Mouse (Mus musculus): ENCODE data around the gene Ptprh. TPM values are rescaled to one million over a fixed set of nuclear protein-coding genes. Genes with fewer than 3 reads are reported as not detected.
"Not testable (repeated sequence)": the region's sequence is repeated elsewhere in the genome, so short reads cannot be mapped to it uniquely, and the experiment has no call there.

Ptprh gene
- polyA plus RNA-seq, 1 experiment, result 0.08 TPM

GRCm38 (mm10) chr7:4532005-4532729 lies 71.7 kb downstream of the Ptprh start, which contains the start of gene Dnaaf3:
Dnaaf3 (minus strand) TSS chr7:4532453.
- Histone ChIP-seq H3K4me3 (replicated peaks; ENCODE audit: extremely low read depth, low read depth, low read length) (peak within 1 kb of the TSS; percentile 12), H3K4me1 (ENCODE audit: control insufficient read depth, insufficient read depth, low read length) (no peaks in the 10 kb centered on the region)
- 4% methylated on average over 28 of the region's 28 CpGs for WGBS
- TF ChIP-seq CTCF (IDR thresholded peaks at IDR 0.05; ENCODE audit: insufficient read depth, low read length), result no peak
- no peak for TF ChIP-seq POLR2A (IDR thresholded peaks at IDR 0.05; ENCODE audit: borderline replicate concordance, extremely low read depth, low read depth, low read length)
- peak; percentile 37 for DNase-seq

GRCm38 (mm10) chr7:4530166-4530565 lies 73.7 kb downstream of the Ptprh start:
- not testable (repeated sequence) for H3K4me1 ChIP-seq (ENCODE audit: control insufficient read depth, insufficient read depth, low read length); DNase-seq; H3K4me3 ChIP-seq (replicated peaks; ENCODE audit: extremely low read depth, low read depth, low read length)
- WGBS, result 53% methylated on average over 8 of the region's 8 CpGs

- DNase-seq, result no peak
- H3K4me3 ChIP-seq (replicated peaks; ENCODE audit: extremely low read depth, low read depth, low read length), result no peak overlapping the region
- 62% methylated on average over 18 of the region's 18 CpGs for WGBS
- no peaks in the 10 kb centered on the region for H3K4me1 ChIP-seq (ENCODE audit: control insufficient read depth, insufficient read depth, low read length)
- no peak for TF ChIP-seq POLR2A (IDR thresholded peaks at IDR 0.05; ENCODE audit: borderline replicate concordance, extremely low read depth, low read depth, low read length)
- no peak for TF ChIP-seq CTCF (IDR thresholded peaks at IDR 0.05; ENCODE audit: insufficient read depth, low read length)
These were observed 76.5 kb downstream of the Ptprh start for GRCm38 (mm10) chr7:4527302-4527689.

GRCm38 (mm10) chr7:4526341-4527301 lies 77.2 kb downstream of the Ptprh start:
- Histone ChIP-seq H3K4me3 (replicated peaks; ENCODE audit: extremely low read depth, low read depth, low read length) (peak overlapping the region; percentile 50), H3K4me1 (ENCODE audit: control insufficient read depth, insufficient read depth, low read length) (no peaks in the 10 kb centered on the region)
- no peak for TF ChIP-seq POLR2A (IDR thresholded peaks at IDR 0.05; ENCODE audit: borderline replicate concordance, extremely low read depth, low read depth, low read length)
- peak; percentile 65 for TF ChIP-seq CTCF (IDR thresholded peaks at IDR 0.05; ENCODE audit: insufficient read depth, low read length)
- 23% methylated on average over 40 of the region's 40 CpGs for WGBS
- peak; percentile 52 for DNase-seq

- peak; percentile 38 for DNase-seq
- peak; percentile 80 for TF ChIP-seq CTCF (IDR thresholded peaks at IDR 0.05; ENCODE audit: insufficient read depth, low read length)
These were observed 79.5 kb downstream of the Ptprh start, which contains the start of gene Tnni3 for GRCm38 (mm10) chr7:4524212-4524922. Tnni3 (minus strand) TSS chr7:4524229.

GRCm38 (mm10) chr7:4523205-4524130 lies 80.4 kb downstream of the Ptprh start:
- TF ChIP-seq POLR2A (IDR thresholded peaks at IDR 0.05; ENCODE audit: borderline replicate concordance, extremely low read depth, low read depth, low read length), result no peak
- TF ChIP-seq CTCF (IDR thresholded peaks at IDR 0.05; ENCODE audit: insufficient read depth, low read length), result no peak
- 88% methylated on average over 33 of the region's 33 CpGs for WGBS
- Histone ChIP-seq H3K4me3 (replicated peaks; ENCODE audit: extremely low read depth, low read depth, low read length) (no peak overlapping the region), H3K4me1 (ENCODE audit: control insufficient read depth, insufficient read depth, low read length) (no peaks in the 10 kb centered on the region)
- DNase-seq, result no peak

More at GRCm38 (mm10) chr7:4524212-4524922, 79.5 kb downstream of the Ptprh start, which contains the start of gene Tnni3:
- H3K4me3 ChIP-seq (replicated peaks; ENCODE audit: extremely low read depth, low read depth, low read length); H3K4me1 ChIP-seq (ENCODE audit: control insufficient read depth, insufficient read depth, low read length): not testable (repeated sequence)
- 61% methylated on average over 15 of the region's 15 CpGs for WGBS

GRCm38 (mm10) chr7:4522292-4522691 lies 81.5 kb downstream of the Ptprh start:
- H3K4me3 ChIP-seq (replicated peaks; ENCODE audit: extremely low read depth, low read depth, low read length), result no peak overlapping the region
- WGBS, result 68% methylated on average over 6 of the region's 6 CpGs
- TF ChIP-seq CTCF (IDR thresholded peaks at IDR 0.05; ENCODE audit: insufficient read depth, low read length) (no peak), POLR2A (IDR thresholded peaks at IDR 0.05; ENCODE audit: borderline replicate concordance, extremely low read depth, low read depth, low read length) (no peak)
- no peaks in the 10 kb centered on the region for H3K4me1 ChIP-seq (ENCODE audit: control insufficient read depth, insufficient read depth, low read length)
- DNase-seq, result no peak

GRCm38 (mm10) chr7:4521231-4522003 lies 82.4 kb downstream of the Ptprh start:
- no peaks in the 10 kb centered on the region for H3K4me1 ChIP-seq (ENCODE audit: control insufficient read depth, insufficient read depth, low read length)
- no peak overlapping the region for H3K4me3 ChIP-seq (replicated peaks; ENCODE audit: extremely low read depth, low read depth, low read length)
- no peak for DNase-seq
- TF ChIP-seq CTCF (IDR thresholded peaks at IDR 0.05; ENCODE audit: insufficient read depth, low read length) (no peak), POLR2A (IDR thresholded peaks at IDR 0.05; ENCODE audit: borderline replicate concordance, extremely low read depth, low read depth, low read length) (no peak)
- 34% methylated on average over 32 of the region's 32 CpGs for WGBS

Measured in lung, adult 2 months (tissue).